Mouse (Mus musculus): ENCODE measurements around the gene Lenep.

Gene Lenep

DNA sequence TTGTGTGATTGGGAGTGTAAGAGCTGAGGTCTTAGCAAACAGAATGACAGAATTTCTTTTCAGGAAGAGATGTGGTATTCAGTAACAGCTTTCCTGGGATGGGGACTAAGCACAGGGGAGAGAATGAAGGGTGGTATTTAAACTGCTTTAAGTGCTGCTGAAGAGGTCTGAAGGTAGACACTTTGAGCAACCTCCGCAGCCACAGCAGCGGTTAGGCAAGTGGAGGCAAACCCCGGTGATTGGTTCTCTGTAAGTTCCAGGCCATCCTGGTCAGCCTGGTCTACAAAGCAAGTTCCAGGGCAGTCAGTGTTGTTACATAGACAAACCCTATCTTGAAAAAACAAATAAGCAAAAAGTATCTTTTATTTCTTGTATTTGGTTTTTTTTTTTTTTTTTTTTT, 17.4 kb upstream of the Lenep start:
- DNase-seq (ENCODE audit: low spot score), result no peak

DNA sequence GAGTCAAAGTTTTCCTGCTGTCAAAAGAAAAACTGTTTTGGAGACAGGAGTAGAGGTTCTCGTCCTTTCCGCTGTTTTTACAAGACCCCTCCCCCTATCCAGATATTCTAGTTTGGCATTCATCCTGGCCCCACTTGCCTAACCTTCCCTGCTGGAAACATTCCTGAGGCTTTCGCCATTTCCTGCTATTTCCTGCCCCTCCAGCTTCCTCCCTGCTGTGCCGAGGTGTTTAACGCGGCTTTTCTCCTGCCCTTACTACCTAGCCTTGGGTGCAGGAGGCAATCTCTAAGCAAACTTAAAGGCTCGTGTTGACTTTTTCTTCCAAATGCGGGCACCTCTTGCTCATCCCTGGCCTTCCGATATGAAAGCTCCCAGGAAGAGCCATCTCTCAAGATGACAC, 17.0 kb upstream of the Lenep start:
- peak; percentile 16 for DNase-seq (ENCODE audit: low spot score)

DNA sequence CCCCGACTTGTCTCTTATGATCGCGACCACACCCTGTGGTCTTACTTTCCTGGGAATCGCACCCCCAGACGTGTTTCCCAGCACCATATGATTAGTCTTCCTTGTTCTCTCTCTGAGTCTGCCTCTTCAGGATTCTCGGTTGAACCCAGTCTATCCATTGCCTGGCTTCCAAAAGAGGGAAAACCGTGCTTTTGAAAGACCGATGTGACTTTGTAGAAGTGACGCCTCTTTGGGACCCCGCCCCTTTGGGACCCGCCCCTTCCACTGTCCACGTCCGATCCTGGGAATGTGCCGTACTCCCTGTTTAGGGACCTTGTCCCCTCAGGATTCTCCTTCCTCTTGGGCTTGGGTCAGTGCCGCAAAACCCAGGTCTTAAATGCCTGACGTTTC, 16.3 kb upstream of the Lenep start:
- DNase-seq (ENCODE audit: low spot score), result no peak

DNA sequence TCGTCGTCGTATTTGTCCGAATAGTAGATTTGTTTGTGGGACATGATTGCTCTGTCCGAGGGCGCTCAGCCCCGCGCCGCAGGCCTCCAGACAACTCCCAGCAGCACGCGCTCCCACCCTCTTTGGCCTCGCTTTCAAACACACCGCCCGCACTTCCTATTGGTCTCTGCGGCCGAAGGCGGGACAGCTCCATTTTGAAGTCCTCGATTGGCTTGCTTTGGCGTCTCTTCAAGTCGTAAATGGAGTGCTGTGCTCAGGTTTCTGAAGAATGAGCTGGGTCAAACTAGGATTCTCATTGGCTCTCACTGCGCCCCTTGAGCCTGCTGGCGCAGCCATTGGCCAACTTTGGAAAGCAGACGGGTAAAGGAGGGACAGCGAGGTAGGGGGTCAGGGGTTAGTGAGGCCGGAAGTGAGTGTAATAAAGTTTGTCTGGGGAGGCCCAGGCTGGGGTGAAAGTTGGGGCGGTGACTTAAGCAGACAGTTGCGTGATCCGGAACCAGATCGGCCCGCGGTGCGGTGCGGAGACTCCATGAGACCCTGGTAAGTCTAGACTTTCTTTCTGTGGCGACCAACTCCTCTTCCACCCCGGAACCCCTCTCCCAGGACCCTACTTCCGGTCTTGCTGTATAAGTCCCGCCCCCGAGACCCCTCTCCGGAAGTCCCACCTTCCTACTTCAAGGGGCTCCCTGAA, 15.7 kb upstream of the Lenep start, which contains the start of the genes Cks1b and Shc1:
TSS of gene Cks1b (minus strand) at position 214 of the 691 bp plus-strand sequence.
TSS of gene Shc1 (plus strand) at position 274 of the 691 bp plus-strand sequence.
- DNase-seq (ENCODE audit: low spot score), result peak; percentile 97

DNA sequence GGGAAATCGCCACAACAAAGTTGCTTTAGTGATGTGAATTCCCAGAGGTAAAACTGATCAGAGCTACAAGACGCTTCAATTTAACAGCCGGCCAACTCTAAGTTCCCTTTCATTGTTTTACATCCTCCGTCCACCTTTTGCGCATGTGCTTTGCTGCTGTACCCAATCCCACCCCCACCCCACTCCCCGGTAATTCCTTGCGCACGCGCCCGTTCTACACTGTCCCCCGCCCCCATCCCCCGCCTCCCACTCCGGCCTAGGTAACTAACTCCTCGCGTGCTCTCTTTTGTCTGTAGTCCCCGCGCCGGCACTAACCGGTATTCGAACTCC, 15.2 kb upstream of the Lenep start:
- DNase-seq (ENCODE audit: low spot score), result no peak

DNA sequence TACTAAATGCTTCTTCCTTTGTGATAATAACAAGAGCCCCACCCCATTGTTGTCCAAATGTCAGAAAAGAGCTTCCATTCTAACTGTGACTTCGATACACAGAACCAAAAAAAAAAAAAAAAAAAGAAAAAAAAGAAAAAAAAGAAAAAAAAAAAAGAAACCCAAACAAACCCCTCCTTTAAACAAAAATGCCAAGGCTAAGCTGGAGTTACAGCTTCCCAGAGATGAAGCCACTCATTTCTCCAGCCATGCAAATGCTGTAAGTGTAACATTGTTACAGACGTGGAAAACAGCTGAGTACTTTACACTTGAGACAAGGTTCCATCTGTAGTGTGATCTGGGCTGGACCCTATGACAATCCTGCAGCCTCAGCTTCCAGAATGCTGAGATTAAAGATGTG, 14.5 kb upstream of the Lenep start:
- DNase-seq (ENCODE audit: low spot score), result no peak

DNA sequence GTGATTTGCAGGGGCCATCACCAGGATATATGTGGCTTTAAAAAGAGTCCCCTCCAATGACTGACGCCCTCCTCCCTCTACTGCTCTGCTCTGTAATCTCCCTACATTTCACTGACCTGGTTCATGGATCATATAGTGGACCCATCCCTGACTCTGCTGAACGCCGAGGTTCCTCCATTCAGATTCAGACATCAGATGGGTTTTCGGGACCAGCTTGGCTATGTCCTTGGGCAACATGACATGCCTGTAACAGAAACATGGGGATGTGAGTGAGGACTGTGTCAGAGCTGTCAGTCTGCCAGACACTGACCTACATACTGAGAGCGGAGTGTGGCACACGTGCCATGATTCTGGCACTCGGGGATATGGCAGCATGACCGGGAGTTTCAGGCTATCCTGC, 13.6 kb upstream of the Lenep start:
- DNase-seq (ENCODE audit: low spot score), result no peak

DNA sequence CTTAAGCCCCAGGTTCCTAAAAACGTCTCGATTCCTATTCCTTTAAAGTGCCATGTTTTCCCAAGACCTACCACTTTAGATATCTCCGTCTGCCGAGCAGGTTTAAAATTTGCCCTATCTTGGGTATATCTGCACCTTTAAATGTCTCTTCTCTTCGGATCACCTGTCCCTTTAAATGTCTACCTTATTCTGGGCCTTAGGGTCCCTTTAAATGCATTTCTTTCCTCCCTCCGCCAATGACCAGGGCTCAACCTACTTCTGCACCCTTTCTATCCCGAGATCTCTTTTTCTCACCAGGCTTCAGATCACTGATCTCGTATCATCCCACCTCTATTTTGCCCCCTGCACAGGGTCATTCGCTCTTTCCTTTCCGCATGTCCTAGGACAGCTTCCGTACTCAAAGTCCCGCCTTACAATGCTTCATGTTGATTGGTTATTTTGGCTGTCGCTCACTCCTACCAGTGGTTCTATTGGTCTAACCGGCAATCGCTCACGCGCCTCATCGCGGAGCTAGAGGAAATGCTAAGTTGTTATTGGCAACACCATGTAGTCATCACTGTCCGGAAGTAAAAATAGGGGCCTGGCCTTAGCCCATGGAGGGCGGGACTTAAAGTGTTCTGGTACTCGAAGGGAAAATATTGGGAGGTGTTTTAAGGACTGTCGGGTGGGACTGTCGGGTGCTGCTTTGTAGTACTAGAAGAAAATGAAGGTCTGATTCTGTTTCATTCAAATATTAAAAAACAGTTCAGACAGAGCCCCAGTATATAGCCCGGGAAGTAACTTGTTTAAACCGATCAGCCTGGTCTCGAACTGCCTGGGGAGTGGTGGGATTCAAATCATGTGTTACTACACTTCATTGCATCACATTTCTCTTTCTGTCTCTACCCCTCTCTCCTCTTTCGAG, 9.1 kb upstream of the Lenep start, which contains the start of gene Flad1:
TSS of gene Flad1 (minus strand) at position 381 of the 904 bp plus-strand sequence.
- DNase-seq (ENCODE audit: low spot score), result peak; percentile 100

DNA sequence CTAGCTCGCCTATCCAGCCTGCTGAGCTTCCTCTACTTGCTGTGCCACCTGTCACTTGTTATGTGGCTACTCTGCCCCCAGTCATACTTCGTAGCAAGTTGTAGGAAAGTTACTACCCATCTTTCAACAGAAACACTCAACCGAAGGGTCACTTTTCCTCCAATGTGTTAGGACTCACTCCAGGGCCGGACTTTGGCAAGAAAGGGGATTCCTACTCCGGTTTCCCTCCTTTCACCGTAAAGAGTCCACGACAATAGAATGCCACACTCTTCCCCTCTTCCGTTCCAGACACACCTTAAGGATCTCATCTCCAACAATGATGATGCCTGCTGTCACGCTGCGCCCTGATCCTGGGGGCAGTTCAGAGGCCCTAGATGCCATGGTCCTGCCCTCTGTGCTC, 8.3 kb upstream of the Lenep start:
- no peak for DNase-seq (ENCODE audit: low spot score)

DNA sequence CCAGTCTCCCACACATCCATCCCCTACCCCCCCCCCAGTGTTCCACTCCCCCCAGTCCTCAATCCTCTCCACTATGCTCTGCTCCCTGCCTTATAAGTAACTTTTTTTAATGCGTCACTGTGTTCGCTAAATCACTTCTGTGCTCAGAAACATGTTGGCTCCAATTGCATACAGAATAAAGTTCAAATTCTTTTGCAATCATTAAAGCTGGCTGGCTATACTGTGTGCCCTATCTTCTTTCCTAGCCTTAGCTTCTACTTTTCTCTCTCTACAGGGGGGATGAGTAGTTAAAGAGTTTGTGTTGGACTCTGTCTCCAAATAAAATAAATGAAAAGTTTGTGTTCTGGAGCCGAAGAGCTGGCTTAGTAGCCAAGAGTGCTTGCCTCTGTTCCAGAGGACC, 7.1 kb upstream of the Lenep start:
- no peak for DNase-seq (ENCODE audit: low spot score)

DNA sequence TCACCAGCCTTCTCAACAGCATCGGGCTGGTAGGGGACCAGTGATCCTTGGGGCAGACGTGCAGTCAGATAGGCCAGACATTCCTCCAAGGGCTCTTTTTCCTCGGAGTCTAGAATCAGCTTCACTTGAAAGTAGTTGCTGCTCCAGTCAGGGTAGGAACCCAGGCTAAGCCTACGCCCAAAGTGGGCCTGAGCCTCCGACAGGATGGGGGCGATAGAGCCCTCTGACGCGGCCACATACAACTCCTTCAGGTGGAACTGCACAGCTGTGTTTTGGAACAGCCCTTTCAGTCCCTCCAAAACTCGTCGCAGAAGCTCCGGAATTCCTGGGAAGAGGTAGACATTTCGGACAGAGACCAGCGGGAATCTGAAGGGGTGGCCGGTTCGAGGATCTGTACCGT, 5.9 kb upstream of the Lenep start:
- no peak for DNase-seq (ENCODE audit: low spot score)

DNA sequence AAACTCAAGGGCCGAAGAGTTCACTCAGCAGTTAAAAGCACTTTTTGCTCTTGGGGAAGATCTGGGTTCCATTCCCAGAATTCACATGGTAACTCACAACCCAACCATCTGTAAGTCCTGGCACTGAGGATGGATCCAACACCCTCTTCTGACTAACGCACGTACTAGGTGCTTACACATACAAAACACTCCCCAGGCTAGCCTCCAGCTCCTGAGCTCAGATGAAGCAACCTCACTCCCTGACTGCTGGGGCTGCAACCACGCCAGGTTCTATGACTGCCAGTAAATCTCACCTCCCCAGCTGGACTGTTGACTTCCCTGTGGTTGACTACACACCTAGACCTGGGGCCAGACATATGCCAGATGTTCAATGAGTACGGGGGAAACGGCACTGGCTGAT, 4.3 kb upstream of the Lenep start:
- no peak for DNase-seq (ENCODE audit: low spot score)

DNA sequence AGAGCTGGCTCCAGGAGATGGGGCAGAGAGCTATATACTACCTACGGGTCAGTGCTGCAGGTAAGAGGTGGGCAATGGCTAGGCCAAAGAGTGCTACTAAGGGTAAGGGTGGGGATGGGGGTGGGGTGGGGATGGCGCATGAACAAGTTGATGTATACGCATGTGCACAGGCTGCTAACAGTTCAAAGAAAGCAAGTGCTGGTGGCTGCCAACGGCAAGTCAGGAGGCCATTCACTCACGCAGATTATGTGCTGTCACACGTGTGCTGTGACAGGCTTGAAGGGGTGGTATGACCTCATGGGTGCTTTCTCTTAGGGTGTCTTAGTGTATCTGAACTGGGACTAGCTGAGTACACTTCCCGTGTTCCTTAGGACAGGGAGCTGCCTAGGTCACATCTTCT, 1.3 kb downstream of the Lenep start:
- DNase-seq (ENCODE audit: low spot score), result no peak

DNA sequence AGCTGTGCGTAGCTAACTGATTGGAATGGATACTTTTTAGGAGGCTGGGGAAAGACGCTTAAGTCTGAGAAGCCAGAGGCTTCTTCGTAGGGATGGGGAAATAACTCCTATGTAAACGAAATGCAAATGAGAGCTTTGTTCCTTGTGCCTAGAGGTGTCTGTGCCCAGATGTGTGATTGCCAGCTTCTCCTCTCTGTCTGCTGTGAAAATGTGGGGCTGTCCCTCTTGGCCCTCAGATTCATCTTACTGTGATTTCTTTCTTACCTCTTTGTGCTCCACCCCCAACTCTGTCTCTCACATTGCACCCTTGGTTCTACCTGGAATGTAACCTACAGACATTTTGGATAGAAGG, 6.0 kb downstream of the Lenep start:
- no peak for DNase-seq (ENCODE audit: low spot score)

DNA sequence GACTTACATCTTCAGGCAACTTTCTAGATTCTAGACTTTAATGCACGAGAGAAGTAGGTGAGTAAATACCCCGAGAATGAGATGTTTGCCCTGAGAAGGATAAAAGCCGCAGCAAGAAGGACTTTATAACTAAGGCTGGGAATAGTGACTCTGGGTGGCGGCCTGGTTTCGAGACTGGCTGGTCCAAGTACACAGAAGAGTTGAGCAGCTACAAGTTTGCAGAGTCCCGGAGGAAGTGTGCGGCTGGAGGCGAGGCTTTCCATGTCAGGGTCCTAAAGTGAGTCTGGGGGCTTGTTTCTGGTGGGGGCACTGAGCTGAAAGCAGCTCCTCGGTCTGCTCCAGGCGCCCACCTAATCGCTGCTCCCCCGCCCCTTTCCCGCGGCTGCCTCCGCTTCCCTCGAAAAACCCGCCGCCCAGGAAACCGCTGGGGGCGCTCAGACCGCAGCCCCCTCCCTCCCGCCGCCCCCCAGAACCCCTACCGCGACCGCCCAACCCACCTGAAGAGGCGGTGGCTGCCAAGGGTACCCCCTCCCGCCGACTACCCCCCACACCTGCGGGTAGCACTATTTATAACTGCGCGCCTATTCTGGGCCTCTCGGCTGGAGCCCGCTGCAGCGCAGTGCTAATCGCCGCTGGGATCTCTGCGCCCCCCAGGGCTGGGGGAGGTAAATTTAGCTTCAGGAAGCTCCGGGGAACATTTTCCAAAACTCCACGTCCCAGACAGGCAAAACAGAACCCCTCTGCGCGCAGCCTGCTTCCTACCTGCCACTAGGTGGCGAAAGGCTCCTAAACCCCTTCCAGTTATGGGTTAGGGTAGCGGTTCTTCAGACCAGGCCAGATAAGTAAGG, 6.6 kb downstream of the Lenep start:
- DNase-seq (ENCODE audit: low spot score), result peak; percentile 87

DNA sequence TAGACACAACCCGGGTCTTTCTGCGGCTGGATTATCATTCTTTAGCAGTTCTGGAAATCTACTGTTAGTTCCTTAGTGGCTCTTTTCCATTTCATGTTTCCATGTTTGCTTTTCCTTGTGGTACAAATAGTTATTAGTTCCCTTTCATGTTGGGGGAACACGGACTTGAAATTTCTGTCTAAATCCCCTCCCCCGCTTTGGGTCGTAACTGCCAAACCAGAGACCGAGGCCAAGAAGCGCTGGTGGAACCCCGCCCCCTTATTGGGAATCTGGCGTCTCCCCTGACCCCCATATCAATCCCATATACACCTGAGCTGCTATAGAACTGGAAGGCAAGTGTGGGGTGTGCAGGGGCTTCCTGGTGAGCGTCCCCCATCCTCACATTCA, 7.2 kb downstream of the Lenep start:
- no peak for DNase-seq (ENCODE audit: low spot score)

DNA sequence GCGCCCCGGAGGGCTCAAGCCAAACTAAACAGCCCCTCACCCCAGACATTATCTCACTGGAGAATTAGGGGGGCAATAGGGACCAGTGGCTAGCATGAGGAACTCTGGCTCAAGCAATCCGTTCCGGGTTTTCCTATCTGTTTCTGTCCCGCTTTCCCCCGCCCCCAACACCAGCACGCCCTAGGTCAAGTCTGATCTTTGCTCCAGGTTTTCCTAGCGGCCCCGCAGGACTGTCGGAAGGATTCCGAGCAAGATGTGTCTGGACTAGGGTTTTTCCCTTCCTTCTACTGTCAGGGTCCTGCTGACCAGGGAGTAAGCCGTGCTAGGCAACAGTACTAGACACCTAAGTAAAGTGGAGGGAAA, 7.7 kb downstream of the Lenep start:
- DNase-seq (ENCODE audit: low spot score), result peak; percentile 93

DNA sequence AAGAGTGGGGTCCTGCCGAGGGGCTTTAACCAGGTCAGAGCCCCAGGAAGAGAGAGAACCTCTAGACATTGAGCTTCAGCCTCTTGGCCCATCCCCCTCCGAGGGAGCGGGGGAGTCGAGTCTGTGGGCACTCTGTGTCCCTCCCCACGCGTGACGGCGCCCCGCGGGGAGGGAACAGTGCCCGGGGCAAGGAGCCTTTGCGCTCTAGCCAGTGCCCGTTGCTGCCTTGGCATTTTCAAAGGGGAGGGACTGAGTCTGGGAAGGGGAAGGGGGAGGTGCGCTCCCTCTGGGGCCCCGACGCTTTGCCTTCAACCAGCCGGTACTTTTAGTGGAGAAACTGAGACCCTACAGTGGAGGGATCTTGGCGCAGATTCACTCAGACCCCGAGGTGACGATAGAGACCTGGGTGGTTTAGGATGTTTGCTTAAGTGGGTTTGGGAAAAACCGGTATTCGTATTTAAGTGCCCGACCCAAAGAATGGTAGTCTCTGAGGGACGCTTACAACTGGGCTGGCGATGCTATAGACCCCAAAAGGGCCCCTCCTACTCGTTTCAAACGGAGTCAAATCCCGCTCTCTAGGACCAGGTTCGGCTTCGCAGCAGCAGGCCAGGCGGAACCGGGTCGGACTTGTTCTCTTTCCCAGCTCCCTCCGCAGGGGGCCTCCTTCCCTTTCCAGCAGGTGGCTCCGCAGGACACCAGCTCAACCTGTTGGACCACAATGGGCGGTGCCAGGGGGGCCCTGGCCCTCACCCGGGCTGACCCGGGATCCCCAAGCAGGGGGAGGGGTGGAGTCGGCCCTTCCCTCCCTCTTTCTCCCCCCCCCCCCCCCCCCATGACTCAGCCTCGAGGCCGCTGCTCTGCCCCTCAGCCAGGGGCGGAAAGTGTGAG, 8.3 kb downstream of the Lenep start, which contains the start of gene Zbtb7b:
TSS of gene Zbtb7b (minus strand) at position 771 of the 888 bp plus-strand sequence.
- peak; percentile 73 for DNase-seq (ENCODE audit: low spot score)

DNA sequence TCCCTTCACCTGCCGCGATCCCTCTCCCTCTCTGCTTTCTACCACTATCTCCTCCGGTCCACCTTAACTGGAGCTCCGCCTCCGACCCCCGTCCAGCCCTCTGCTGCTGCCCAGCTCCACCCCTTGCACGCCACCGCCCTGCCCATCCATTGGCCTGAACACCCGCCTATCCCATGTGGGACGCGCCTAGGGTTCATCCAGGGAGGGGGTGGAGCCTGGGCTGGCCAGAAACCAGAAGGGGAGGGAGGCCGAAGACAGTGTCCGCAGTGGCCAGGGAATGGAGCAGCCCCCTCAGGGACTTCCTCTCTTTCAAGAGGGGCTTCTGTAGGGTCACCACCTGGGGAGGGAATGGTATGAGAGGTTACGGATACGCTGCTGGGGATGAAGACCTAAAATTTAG, 9.0 kb downstream of the Lenep start:
- peak; percentile 96 for DNase-seq (ENCODE audit: low spot score)

DNA sequence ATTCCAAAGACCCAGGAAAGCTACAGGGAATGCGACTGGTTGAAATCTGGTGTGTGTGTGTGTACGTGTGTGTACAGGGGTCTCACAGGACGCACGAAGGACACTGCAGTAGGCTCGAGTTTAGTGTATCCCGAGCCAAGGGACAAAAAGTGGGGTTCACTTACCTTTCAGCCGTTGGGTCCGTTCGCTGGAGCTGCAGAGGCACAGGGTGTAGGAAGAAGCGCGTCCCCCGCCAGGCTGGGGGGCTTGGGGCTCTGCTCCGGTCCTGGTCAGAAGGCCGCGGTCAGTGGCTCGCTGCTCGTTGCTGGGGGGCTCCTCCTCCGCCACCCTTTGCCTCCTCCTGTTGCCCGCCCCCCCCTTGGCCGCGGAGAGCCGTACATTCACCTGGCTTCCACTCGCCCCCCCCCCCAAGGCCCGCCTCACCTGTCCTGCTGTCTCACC, 9.7 kb downstream of the Lenep start:
- peak; percentile 29 for DNase-seq (ENCODE audit: low spot score)
